Mouse (Mus musculus): ENCODE results near the gene Atp5g1.
A peak's percentile ranks its signal among the peaks of the same experiment; 100 is the strongest.
"Not testable (repeated sequence)": the region's sequence is repeated elsewhere in the genome, so short reads cannot be mapped to it uniquely, and the experiment has no call there.

Gene Atp5g1

DNA sequence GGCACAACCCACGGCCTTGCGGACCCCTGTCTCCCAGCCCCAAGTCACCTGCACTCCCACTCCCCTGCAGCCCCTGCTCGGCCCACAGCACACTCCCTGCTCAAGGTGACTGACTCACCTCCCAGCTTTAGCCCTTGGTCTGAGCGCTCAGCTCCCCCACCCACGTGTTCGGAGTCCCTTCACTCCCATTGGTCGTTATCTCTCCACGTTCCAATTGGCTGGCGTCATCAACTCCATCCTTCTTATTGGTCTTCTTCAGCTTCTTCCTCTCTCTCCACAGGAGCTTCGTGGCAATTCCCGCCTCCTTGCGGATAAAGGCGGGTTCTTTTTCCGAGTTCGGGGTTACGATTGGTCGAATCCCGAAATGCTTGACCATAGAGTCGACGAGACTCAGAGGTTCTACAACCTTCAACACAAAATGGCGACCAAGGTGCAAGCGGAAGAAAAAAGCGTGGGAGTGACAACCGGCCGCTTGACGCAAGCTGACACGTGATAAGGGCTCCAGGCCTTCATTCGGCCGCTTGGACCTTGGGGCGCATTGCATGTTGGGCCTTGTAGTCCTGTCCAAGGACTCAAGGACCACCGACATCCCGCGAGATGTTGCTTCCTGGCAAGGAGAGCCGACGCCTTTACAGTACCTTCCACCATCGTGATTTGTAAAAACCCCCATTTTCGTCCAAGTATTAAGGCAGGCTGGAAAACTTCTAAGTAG lies at the start of gene Atp5g1:
Gene Atp5g1, minus strand, starts transcription at position 162 of the 712 bp plus-strand sequence.
- DNase-seq, result peak; percentile 100

DNA sequence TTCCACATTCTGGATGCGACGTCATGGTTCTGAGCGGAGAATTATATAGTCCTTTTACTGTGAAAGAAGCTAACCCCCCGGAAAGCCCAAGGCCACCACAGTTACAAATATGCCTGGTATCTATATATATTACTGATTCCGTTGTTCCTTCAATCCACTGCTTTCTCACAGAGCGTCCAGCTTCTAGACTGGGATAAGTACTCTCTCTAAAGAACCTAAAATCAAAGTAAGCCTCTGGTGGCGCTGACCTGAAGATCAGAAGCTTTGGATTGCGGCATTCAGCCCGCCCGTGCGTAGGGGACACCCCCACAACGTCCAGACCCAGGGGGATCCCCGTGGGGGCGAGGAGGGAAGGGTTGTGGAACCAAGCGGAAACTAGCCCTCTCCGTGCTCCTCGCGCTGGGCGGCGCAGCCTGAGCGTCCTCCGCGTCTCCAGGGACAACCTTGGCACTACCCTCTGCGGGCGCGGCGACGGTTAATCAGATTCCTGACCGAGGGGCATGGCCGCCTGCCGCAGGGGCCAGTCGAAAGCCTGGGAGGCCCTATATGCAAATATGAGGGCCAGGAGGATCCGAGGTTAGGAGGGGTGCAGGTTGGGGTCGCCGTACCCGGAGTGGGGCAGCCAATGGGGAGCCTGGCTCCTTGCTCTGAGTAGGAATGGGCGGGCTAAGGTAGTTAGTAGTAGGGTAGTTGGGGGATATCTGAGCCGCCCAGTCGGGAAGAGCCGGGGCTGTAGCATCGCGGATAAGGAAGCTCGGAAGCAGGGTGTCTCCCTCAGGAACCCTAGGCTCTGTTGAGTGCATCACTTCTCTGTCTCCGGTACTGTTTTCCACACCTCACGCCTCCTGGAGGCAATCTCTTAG lies 48.8 kb upstream of the Atp5g1 start:
- peak; percentile 7 for DNase-seq

DNA sequence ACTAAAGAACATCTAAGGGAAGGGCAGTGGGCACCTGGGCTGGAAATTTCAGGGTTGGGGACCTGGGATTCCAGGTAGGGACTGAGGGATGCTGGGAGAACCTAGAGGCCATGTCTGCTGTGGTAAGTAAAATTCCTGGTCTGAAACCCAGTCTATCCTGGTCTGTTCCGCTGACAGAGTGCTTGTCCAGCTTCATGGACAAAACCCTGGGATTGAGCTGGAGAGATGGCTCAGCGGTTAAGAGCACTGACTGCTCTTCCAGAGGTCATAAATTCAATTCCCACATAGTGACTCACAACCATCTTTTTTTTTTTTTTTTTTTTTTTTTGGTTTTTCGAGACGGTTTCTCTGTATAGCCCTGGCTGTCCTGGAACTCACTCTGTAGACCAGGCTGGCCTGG lies 47.3 kb upstream of the Atp5g1 start:
- not testable (repeated sequence) for DNase-seq

GRCm38 (mm10) chr11:96119401-96119800 lies 43.9 kb upstream of the Atp5g1 start:
- DNase-seq, result no peak

DNA sequence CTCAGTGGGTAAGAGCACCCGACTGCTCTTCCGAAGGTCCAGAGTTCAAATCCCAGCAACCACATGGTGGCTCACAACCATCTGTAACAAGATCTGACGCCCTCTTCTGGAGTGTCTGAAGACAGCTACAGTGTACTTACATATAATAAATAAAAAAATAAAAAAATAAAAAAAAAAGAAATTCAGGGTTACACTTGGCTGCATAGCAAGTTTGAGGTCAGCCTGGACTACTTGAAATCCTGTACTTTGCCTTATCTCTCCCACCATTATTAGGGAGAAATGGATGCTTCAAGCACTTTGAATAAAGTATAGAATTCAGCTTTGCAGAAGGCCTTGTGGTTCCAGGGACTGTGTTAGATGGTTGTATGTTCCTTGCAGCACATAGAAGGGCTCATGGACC lies 41.5 kb upstream of the Atp5g1 start:
- not testable (repeated sequence) for DNase-seq

DNA sequence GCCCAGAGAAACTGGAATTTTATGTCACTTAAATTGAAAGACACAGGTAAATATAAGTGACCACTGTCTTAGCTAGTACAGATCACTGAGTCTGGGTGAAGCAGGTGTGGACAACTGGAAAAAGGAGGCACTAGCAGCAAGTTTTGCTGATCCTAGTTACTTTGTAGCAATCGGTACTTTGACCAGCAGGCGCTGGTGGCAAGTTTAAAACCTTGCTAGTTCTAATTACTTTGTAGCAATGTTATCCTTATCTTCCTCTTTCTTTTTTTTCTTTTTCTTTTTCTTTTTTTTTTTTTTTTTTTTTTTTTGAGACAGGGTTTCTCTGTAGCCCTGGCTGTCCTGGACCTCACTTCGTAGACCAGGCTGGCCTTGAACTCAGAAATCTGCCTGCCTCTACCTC lies 40.6 kb upstream of the Atp5g1 start:
- no peak for DNase-seq

- no peak for DNase-seq
These were observed 39.9 kb upstream of the Atp5g1 start for GRCm38 (mm10) chr11:96115416-96115815.

GRCm38 (mm10) chr11:96114077-96114476 lies 38.6 kb upstream of the Atp5g1 start:
- DNase-seq, result no peak

- no peak for DNase-seq
These were observed 36.3 kb upstream of the Atp5g1 start, which contains the start of gene Calcoco2 for GRCm38 (mm10) chr11:96111751-96112150. TSS of gene Calcoco2 (minus strand) at chr11:96111964.

GRCm38 (mm10) chr11:96110950-96111349 lies 35.5 kb upstream of the Atp5g1 start:
- DNase-seq, result not testable (repeated sequence)

DNA sequence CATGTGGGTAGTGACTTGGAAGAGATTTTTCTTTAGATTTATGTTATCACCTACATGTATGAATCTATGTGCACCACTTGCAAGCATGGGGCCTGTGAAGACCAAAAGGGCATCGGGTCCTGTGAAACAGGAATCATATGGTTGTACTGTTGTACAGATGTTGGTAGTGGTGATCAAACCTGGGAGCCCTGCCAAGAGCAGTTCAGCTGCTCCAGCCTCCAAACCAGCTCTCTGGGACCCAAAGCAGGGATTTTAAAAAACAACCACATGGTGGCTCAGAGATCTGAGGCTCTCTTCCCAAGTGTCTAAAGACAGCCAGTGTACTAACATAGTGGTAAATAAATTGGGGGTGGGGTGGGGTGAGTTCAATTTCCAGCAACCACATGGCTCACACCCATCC lies 32.9 kb upstream of the Atp5g1 start:
- DNase-seq, result no peak

DNA sequence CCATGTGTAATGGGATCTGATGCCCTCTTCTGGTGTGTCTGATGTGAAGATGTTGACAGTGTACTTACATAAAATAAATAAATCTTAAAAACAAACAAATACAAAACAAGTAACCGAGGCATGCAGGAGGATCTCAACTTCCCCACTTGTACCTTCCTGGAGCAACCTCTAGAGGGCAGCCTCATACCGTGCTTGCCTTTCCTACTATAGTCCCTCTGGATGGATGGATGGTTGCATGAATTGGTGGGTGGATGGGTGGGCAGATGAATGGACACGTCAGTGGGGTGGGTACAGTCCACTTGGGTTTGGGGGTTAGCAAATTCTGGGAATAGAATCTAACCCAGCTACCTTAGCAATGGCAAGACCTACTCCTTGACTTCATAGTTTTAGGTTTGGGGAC lies 17.9 kb upstream of the Atp5g1 start:
- peak; percentile 57 for DNase-seq

- no peak for DNase-seq
These were observed 17.3 kb upstream of the Atp5g1 start for GRCm38 (mm10) chr11:96092674-96093291.

GRCm38 (mm10) chr11:96091073-96091472 lies 15.6 kb upstream of the Atp5g1 start:
- DNase-seq, result peak; percentile 53

- DNase-seq, result no peak
These were observed 12.5 kb upstream of the Atp5g1 start for GRCm38 (mm10) chr11:96087981-96088380.

GRCm38 (mm10) chr11:96082682-96083081 lies 7.2 kb upstream of the Atp5g1 start:
- no peak for DNase-seq

- no peak for DNase-seq
These were observed 5.3 kb upstream of the Atp5g1 start for GRCm38 (mm10) chr11:96080736-96081135.

DNA sequence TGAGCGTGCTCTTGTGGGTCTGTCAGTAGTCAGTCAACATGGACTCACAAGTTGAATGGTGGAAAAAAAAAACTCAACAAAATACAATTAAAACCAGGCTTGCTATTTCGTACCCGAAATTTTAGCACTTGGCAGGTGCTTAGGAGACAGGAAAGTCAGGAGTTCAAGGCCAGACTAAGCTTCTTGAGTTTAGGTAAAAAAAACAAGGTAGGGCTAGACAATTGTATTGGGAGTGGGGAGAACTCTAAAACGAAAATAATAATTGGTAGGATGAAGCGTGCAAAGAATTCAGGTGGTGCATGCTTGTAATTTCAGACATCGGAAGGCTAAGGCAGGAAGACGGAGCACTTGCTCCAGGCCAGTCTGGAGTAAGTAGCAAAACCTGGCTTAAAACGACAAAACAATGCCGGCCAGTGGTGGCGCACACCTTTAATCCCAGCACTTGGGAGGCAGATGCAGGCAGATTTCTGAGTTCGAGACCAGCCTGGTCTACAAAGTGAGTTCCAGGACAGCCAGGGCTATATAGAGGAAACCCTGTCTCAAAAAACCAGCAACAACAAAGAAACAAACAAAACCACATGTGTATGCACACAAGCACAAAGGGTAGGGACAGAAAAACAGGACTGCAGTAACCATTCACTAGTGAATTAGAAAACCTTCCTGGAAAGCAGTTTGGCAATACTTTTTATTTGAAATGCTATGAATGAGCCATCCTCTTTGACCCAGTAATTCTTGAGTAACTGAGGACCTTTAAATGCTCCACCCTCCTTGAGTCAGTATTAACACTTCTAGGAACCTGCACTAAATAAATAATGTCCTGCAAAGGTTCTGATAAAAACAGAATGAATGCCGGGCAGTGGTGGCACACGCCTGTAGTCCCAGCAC lies 993 bp upstream of the Atp5g1 start:
- DNase-seq, result no peak

DNA sequence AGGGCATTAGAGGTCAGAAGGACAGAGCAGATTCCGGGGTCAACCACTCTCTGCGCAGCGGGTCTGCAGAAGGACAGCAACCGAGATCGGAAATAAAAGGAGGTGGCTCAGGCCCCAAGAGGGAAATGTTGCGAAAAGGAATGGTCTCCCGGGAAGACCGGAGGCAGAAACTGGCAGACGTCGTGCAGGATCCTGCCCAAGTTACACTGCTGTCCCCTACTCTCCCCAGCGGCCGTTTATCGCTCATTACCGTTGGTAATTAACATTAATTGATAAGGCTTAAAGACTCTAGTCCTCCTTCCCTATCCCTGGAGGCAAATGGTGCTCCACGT lies 327 bp downstream of the Atp5g1 start:
- DNase-seq, result no peak

DNA sequence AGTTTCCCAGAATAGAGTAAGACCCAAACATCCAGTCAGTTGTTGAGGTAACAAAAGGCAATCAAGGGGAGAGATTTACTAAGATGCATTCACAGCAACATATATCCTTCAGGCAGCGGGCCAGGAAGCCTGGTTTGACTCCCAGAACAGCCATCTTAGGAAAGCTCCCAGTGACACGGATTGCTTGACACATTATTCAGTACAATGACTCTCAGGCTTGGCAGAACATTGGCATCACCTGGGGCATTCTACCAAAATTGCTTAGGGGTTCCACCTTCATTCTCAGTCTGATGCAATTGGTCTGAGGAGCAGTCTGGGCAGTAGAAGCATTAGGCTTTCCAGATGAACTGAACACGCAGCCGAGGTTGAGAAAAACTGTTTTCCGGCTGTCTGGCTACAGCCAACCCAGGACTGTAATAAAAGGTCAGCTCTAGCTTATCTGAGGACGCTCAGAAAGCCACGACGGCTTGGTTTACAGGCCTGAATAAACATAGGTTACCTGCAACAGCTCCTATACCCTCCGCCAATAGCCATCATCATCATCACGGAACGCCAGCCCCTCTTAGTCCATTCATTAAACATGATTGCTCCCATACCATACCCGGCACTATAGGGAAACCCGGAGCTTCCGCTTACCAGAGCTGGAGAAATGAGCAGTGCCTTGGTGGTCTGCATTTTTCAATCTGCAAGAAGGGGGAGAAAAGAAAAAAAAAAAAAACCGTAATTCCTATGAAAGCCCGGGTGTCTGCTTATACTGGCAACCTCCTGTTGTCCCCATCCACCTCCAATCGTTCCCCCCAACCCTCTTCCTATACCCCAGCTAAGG lies 906 bp downstream of the Atp5g1 start:
- DNase-seq, result peak; percentile 48

DNA sequence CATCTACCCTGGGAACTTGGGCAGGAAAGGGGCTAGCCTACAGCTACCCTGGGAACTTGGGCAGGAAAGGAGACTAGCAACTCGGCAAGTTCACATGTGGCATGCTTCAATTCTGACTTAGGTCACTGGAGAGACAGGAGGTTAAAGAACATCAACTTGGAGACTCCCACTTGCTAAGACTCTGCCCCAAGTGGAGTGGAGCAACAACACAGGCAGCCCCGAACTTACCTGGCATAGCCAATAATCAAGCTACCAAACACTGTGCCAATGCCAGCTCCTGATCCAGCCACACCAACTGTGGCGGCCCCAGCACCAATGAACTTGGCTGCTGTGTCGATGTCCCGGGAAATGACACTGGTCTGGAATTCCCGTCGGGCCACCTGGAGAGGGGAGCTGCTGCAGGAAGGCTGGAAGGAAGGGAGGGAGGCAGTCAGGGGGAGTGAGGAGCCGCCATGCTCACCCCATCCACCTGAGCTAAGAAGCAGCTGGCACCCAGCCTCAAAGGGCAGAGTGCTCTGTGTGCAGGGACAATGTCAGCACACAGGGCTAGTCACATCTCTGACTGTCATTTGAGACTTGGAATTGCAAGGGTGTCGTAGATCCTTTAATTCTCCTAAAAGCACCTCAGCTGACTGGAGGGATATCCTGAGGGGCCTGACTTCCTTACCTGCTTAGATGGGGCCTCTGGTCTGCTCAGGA lies 2.0 kb downstream of the Atp5g1 start:
- DNase-seq, result peak; percentile 44
